Mouse (Mus musculus): ENCODE results near the gene Nalcn.

DNA sequence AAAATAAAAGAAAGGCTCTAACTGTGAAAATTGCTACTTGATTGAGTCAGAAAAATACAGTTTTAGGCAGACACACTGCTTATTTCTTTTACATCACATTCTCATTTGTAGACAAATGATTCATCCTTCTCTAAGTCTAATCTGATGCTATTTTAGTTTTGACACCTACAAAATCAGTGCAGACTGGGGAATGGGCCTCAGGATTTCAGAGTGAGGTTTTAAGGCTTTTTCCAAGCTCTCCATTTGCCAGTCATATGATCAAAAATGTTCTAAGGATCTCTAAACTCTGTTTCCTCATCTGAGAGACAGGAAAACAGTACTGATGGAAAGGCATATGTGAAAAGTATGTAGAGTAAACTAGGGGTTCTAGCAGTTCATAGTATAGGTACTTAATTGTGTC, 52.0 kb downstream of the Nalcn start:
- TF ChIP-seq CTCF (IDR thresholded peaks at IDR 0.05; ENCODE audit: low read depth, low read length) (no peak), POLR2A (IDR thresholded peaks at IDR 0.05; ENCODE audit: insufficient read depth, low read length) (no peak)
